Mouse (Mus musculus) embryonic fibroblast, embryonic 13.5 days (primary cell): ENCODE data around the gene Chmp1a.

Experiments
- CTCF ChIP-seq: IDR thresholded peaks from 2 replicates; pipeline ENCODE4 v1.5.1; 2011; ENCODE audit warnings: mild to moderate bottlenecking, control low read depth, low read length, moderate library complexity, borderline replicate concordance; ENCODE audit not compliant: insufficient read depth
- POLR2A ChIP-seq: IDR thresholded peaks from 2 replicates; pipeline ENCODE4 v1.6.1; 2011; ENCODE audit warnings: low read depth, mild to moderate bottlenecking, control low read depth, low read length, moderate library complexity

- no peak for TF ChIP-seq POLR2A
- no peak for TF ChIP-seq CTCF
These were observed 36.0 kb upstream of the Chmp1a start for GRCm38 (mm10) chr8:123248596-123248995.
